Mouse (Mus musculus): Measurements from ENCODE around the gene Bbs9.

DNA sequence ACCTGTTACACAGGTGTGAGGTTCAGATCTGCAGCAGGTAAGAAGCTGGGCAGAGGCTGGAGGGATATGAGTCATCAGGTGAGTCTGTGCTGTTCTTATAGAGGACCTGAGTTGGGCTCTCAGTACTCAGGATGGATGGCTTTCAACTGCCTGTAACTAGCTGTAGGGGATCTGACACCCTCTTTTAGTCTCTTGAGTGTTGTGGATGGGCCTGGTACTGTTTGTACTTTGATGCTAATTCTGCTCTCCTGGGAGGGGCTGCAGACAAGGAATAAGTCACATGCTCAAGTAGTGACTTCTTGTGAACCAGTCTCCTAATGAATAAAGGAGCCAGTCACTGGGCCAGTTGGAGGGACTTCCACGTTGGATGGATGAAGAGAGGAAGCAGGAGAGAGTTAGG is 257.1 kb downstream of the Bbs9 start:
- TF ChIP-seq GATA1 (IDR thresholded peaks at IDR 0.05; ENCODE audit: low read length): no peak
- no peak for TF ChIP-seq TAL1 (IDR thresholded peaks at IDR 0.05; ENCODE audit: low read length)

Data from erythroblast, embryonic 14.5 days (primary cell).